Mouse (Mus musculus) cerebellum, adult 2 months (tissue): ENCODE data around the gene Ano8.

ENCODE experiments used
- CTCF ChIP-seq: fragments of 200-500 bp; IDR thresholded peaks from 2 replicates; pipeline ENCODE4 v1.5.1; 2011; ENCODE audit warnings: low read depth, mild to moderate bottlenecking, control low read depth, low read length, moderate library complexity, borderline replicate concordance; ENCODE audit not compliant: insufficient read depth
- POLR2A ChIP-seq: fragments of 200-500 bp; IDR thresholded peaks from 2 replicates; pipeline ENCODE4 v1.6.1; 2011; ENCODE audit warnings: low read length, control low read depth, borderline replicate concordance; ENCODE audit not compliant: insufficient read depth

GRCm38 (mm10) chr8:71525226-71526050 lies 39.7 kb upstream of the Ano8 start, which contains the start of gene Ccdc194:
- TF ChIP-seq POLR2A (no peak), CTCF (no peak)
